Mouse (Mus musculus): ENCODE data around the gene Uaca.

GRCm38 (mm10) chr9:60885148-60885547 lies 90.8 kb downstream of the Uaca start:
- TF ChIP-seq POLR2A (IDR thresholded peaks at IDR 0.05; ENCODE audit: borderline replicate concordance, extremely low read depth, low read depth, low read length) (no peak), CTCF (IDR thresholded peaks at IDR 0.05; ENCODE audit: insufficient read depth, low read length) (no peak)

Measured in lung, adult 2 months (tissue).